Mouse (Mus musculus) frontal cortex, adult (tissue): Measurements from ENCODE around the gene Plekhm3.

ENCODE experiments used
- ATAC-seq: cut with Nextera tagmentation; 2 replicates; pipeline ENCODE4 v1.9.2; 2017; ENCODE audit warnings: mild to moderate bottlenecking, moderate library complexity, mixed read lengths; ENCODE audit not compliant: low TSS enrichment

The Plekhm3 gene

DNA sequence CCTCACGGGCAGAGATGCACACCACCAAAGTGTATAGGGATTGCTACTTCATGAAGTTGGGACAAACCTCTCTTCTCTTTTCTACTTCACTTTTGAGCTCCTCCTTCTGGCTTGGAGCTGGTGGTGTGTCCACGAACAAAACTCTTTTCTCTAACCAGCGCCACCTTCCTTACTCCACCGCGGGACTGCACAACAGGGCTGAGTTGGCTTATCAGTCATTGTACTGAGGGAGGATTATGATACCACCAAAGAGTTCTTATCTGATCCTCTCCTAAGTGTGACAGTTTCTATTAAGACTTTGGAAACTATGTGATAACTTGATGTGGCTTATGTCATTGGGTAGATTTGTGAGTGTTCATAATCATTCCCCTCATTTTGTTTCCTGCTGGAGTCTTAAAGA, 129.2 kb downstream of the Plekhm3 start:
- ATAC-seq = no peak

DNA sequence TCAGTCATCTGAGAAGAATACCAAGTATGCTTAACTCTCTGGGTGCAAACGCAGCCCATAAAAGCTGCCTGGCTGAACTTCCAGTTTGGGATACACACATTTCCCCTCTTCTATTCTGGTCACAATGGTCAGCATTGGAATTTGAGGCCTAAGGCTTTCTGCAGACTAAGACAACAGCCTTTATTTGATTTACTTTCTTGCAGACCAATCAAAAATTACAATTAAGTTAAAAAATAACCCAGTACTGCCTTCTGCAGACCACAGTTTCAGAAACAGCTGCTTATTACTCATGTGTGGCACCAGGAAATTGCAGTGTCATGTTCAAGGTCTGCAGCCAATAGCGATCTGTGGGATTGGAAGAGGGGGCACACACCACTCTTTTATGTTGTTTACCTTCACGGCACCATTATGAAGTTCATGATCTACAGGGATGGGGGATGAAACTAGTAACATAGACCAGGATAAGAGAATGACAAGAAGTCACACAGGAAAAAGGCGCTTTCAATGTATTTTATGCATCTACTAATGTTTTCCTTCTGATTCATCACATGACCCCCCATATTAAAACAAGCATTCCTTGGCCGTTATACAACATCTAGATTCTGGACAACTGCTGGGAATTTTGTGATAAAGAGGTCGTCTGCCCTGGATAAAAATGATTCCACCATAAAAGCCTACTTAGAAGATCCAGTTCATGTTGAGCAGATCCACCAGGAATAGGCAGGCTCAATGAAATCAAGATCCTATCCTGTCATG, 130.1 kb downstream of the Plekhm3 start:
- no peak for ATAC-seq

DNA sequence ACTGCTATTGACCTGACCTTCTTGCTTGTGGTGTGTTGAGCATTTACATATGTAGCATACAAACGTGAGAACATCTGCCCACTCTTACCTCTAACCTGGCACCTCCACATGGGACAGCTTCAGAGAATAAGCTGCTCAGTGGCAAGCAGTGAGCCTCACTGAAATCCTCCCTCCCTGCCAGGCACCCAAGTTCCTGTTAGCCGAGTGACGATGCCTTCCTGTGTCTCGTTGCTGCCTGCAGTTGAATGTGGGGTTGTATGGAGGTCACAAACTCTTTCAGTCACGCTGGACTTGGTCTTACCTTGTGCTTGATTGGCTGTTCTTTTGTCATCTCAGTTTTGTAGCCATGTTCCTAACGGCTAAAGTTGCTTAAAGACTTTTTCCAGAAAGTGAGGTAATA, 133.1 kb downstream of the Plekhm3 start:
- ATAC-seq = no peak

DNA sequence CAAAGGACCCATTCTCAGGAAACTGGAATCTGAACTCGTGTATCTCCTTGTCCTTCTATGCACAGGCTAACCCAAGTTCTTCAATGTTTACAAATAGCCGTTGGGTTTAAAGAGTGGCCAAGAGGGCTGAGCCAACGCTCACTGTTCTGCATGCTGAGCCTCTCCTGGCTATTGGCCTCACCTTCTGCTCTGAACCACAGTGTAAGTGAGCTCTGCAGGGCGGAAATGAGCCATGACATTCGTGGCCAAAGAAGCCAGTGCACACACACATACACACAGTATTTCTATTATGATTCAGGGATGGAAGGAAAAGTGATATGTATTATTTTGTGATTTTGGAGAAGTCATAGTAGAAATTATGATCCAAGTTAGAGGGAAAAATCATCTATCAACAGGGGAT, 138.9 kb downstream of the Plekhm3 start:
- no peak for ATAC-seq

DNA sequence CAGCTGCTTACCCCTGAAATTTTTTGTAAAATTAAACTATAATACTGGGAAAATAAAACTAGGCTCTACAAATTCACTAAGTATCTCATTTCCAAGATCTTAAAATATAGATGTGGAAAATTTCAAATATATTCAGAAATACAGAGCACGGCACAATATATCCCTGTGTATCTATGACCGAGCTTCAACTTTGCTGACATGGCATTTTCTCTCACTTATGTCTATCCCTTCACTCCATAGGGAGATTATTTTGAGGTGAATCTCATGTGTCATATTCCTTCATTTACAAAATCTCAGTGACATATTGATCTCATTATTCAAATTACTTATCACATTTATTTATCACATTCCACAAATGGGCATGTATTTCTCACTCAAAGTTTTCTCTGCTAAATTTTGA, 143.4 kb downstream of the Plekhm3 start:
- ATAC-seq = no peak

DNA sequence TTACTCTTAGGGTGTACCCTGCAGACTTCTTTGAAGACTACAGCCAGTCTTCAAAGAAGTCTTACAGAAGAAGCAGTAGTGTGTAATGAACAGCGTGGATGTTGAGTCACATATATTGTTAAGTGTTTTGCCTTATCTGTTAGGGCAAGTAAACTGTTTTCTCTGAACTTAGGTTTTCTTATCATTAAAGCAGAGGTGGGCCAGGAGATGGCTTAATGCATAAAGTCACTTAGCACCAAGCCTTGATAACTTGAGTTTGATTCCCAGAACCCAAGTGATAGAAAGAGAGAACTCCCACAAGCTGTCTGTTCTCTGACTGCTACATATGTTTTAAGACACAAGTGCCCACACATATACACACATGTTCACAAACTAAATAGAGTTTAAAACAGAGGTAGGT, 144.7 kb downstream of the Plekhm3 start:
- ATAC-seq = no peak

DNA sequence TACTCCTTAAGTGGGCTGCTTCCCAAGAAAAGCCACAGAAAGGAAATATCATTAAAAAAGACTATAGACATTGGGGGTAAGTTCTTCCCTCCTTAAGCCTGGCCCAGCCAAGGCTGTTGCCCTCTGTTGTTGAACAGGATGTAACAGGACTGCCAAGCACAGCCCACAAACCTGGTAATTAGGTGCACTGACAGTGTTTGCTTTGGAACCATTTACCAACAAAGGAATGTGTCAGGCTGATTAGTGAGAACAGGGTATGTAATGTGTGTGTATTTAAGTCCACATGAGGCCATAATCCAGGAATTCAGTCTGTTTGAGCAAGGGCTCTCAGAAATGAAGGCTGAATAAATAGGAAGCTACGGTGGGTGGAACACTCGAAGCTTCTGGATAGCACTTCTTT, 147.5 kb downstream of the Plekhm3 start:
- ATAC-seq = no peak

DNA sequence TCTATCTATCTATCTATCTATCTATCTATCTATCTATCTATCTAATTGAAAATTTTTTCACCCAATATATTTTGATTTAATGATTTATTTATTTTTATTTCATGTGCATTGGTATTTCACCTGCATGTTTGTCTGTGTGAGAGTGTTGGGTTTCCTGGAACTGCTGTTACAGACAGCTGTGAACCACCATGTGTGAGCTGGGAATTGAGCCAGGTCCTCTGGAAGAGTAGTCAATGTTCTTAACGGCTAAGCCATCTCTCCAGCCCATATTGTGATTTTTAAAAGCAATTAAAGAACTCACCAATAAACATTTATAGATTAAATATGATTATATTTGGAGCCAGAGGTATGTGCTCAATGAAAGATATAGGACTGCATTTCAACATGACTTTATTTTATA, 148.9 kb downstream of the Plekhm3 start:
- ATAC-seq = no peak

DNA sequence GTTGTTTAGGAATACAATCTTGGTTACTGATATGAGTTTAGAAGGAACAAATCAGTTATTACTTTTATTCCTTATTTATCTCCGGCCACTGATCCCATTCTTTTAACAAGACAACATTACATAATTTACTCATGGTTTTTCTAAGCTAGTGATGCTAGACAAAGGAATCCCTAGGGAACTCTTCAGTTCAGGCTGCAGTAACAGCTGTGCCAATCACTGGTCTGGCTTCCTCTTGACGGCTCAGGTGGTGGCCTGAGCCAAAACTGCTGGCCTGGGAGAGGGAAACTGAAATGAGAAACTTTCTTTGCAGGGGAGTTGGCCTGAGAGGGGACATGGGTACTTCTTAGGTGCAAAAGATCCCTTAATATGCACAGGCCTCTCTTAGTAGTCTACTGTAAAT, 151.4 kb downstream of the Plekhm3 start:
- ATAC-seq = no peak

DNA sequence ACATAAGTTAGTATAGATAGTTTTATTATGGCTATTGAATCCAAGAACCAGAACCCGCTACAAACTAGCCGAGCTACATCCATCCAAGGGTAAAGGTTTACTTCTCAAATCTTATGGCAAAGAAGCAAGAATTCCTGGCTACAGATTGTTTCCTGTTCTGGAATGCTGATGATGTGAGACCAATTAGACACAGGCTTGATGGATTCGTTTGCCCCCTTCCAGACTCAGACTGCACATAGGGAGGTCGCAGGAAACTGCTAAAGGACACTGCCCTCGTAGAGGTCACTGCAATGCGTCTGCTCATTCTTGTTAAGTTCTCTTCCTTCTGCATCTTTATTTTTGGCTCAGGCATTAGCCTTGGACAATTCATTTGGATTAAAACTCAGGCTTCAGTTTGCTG, 154.0 kb downstream of the Plekhm3 start:
- no peak for ATAC-seq

DNA sequence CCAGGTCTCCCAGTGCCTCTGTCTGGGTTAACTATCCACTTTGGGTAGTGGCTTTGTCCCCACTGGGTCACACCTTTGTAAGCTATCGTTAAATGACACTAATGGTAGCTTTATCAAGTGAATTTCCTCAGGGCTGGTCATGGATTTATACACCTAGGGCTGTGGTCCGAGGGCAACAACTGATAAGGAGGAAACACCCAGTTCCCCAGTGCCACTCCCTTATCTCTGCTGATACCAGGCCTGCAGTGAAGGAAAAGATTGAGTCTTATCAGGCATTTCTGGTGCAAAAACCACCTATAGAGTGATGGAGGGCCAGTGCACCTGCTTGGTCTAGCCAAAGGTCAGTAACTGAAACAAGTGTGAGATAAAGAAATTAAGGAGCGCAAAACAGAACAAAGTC, 159.0 kb downstream of the Plekhm3 start:
- ATAC-seq = no peak

DNA sequence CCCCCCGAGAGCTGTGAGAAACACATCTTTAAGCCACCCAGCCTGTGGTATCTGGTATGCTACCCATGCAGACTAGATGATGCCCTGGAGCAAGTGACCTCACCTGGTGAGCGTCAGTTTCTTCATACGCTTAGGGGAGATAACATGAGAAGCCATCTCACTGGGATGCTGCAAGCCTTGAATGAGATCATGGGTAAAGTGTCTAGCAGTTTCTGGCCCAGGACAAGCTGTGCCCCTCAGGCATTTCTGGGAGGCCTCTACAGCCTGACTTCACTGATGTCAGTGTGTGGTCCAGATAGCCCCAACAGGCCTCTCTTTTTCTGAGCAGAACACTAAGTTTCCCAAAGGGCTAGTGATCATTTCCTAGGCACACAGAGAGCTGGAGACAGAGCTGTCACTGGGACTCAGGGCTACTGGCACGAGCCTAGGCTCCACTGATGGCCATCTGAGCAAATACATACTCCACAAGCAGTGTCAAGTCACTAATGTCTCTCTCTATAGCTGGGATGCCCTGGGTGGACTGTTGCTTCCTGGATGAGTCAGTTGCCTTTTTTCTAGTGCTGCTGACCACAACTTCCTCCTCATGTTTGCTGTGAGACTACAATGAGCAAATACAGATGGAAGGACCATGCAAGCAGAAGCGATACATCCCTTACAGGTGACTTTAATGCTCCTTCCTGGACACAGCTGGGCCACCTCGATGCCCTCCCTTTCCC, 159.6 kb downstream of the Plekhm3 start:
- ATAC-seq = no peak

DNA sequence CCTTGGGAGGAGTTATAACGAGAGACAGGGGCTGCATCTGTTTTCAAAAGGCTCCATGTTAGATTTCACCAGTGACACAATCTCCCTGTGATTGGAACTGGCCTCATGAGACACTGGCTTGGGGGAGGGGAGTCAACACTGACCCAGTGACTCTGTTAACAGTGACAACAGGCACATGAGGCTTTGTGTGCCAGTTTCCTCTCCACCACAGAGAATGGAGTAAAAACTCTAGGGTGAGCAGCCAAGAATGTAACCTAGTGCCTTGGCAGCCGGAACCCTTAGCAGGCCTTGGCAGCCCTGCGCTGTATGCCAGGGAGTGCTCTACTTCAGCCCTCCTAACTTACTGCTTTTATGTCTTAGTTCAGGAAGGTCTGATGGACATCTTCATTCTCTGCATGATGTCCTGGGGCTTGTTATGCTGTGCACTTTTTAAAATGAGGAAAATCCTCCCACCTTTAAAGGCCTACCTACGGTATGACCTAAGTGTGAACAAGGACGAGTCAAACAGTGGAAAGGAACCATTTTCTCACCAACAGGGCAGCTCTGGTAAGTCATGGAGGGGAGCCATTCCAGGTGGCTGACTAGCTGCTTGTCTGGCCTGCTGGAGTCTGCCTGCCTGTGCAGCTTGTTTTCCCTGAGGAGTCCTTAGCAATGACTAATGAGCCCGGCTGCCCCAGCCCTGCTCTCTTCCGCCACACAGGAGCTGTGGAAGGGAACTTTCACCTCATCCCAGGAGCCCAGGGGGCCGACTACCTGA, 161.2 kb downstream of the Plekhm3 start:
- ATAC-seq = no peak

DNA sequence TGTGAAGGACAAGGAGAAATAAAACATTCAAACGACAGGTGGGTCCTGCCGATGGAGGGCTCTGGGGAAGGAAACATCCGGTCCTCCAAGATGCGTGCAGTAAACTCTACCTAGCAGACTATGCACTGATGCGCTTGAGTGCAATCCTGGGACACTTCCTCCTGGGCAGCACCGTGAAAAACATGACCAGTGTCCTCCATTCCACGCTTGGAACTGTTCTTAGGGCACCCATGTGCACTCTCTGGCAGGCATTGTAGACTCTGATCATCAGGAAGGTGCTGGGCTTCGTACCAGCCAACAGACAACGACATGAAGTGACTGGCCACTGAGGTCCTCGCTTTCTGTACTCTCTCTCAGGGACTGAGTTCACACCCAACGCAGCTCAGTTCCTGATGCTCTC, 162.5 kb downstream of the Plekhm3 start:
- ATAC-seq = no peak

DNA sequence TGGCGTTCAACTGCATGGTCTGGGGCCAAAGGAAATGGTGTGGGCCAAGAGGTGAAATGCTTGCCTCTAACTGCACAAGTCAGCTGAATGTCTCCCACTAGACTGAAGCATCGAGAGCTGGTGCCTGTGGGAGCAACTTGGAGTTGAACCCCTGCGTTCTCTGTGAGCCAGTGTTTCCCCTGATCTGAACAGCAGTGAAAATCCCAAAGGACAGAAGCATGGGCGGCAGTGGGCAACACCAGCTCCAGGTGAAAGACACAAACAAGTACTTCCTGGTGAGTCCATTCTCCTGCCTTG, 163.4 kb downstream of the Plekhm3 start:
- ATAC-seq = no peak

DNA sequence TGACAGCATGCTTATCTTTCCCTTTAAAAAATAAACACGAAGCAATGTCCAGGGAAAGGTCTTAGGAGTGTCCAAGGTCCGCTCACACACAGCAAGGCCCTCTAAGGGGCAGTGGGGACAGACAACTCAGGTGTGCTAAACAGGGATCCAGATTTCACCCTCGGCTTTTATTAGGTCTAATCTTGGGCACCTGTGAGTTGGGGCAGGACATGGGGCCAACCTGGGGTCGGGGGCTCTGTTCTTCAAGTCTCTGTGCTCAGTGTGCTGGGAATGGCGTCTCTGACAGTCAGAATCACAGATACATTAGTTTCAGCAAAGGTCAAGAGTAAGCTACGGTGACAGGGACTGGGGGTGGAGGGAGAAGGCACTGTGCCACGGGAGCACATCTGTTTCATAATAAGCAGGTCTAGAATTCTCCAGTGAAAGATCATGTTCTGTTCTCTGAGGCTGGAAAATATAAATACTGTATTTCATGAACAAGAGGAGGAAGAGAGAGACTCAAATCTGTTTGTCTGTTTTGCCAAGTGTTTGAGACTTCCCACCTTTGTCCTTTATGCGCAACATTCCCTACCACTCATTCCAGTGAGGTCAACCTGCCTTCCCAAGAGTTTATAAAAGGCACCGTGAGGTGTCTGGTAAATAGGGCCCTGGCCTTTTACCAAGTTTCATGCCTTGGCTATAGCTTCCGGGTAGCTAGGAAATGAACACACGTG, 163.9 kb downstream of the Plekhm3 start:
- ATAC-seq = no peak

DNA sequence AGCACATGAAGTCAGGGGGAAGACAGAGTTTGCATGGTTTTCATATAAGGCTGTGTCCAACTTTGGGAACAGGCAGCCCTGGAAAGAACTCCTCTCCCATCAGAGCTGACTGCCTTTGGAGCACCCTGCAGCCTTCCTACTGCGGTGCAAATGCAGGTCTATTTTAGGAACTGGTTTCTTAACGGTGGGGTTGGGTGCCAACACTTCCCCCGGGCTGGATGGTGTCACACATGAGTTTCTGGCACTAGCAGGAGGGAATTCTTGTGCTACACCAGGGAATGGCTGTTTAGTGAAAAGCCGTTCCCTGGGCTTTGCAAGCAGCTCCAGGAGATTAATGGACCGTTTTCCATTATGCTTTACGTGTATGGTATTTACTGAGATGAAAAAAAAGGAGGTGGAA, 164.8 kb downstream of the Plekhm3 start:
- peak; percentile 93 for ATAC-seq

DNA sequence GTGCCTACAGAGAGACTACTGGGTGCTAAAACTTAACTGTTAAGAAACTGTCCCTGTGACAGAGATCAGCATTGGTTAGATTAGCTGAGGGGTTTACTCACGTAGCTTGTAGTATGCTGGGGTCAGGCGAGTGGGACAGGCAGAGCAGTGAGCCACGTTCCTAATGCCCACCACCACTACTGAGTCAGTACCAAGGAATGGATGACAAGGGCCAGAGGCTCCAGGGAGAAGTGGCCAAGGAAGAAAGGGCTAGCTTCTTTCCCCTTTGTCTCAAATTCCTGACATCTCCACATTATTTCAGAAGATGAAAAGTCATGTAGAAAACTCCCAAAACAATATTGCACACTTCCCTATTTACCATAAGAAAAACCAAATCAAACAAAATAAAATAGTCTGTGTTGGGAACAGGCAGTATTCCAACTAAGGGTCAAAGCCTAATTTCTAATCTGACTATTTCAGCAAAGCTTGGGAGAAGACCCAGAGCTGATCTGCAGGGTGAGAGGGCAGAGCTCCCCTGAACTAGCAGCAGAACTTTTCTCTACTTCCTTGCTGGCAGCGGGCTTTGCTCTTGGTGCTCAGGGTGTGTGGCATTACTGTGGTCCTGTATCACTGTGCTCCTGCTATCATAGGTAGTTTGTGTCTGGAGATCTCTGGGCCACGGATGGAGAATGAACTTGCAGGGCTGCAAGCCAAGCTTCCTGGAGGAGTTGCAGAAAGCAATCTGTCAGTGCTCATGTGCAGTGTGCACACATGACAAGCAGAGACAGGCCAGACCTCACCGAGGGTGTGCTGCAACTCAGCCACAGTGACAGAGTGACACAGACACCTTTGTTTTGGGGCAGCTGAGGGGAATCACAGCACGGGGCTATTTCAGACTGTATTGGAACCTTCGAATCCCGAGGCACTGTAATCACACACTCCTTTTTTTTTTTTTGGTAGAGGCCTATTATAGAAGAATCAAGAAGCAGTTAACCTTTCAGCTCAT, 165.5 kb downstream of the Plekhm3 start:
- peak; percentile 43 for ATAC-seq

DNA sequence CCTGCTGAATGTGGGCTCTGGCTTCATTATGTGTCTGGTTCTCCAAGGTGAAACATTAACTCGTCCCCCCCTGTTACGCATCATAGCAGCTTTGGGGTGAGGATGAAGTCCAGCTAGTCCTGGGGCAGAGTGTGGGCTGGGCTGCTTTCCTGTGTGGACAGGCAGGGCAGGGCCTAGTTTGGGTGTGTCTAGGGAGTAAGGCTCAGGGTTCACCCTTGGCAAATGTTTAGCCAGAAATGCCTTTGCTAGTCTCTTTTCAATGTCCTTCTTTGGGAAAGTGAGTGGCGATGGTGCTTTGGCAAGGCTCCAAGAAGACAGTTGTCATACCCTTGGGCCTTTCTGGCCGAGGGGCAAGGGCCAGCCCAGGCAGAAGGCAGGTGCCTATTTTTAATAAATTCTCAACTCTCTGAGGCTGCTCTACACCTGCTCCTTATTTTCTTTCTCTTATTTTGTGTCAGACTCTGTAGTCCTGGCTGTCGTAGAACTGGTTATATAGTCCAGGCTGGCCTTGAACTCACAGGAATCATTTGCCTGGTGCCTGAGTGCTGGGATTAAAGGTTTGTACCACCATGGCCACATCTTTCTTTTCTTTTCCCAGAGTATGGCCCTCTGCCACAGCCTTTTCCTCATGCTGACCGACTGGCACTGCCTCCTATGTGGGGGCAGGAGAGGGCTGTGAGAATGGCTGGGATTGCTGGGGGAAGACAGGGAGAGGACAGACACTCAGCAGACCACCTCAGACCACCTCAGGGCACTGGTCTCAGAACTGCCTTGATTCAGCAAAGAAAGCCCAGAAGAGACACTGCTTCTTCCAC, 168.7 kb downstream of the Plekhm3 start:
- ATAC-seq = no peak

DNA sequence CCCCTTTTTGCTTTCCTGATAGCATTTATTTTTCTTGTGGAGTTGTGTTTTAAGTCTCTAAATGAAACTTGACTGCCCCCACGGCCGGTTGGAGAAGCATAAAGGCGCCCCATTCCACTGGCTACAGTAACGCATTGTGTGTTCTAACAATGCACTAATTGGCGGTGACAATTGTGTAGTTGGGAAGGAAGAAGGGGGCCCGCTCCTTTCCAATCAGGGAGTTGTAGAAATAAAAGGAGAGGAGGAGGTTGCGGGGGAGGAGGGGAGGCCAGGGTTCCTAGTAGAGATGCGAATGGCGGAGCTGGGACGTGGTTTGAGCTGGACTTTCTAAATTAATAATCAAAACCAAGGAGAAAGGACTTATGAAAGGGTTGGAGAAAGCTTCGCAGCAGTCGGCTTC, 176.8 kb downstream of the Plekhm3 start:
- peak; percentile 34; the same call in 1 of the 2 replicates for ATAC-seq
